Mouse (Mus musculus) retina, postnatal 1 day (tissue): ENCODE measurements at regions not wholly inside any gene's neighbourhood (a gene's known extent, or its start where the extent isn't known, plus 50 kb on each side); places are given as distances from the start of the nearest gene placed in this dataset.

ENCODE experiments used
- DNase-seq: peaks from one replicate; pipeline ENCODE4 v3.0.0-alpha.2; 2012

GRCm38 (mm10) chr2:128502676-128503075, 88.3 kb upstream of the Spdye4c start:
- DNase-seq = no peak

- DNase-seq = no peak
These were observed 87.7 kb upstream of the Spdye4c start for GRCm38 (mm10) chr2:128503136-128503935.

- no peak for DNase-seq
These were observed 83.3 kb upstream of the Spdye4c start for GRCm38 (mm10) chr2:128507591-128508243.

- no peak for DNase-seq
These were observed 82.8 kb upstream of the Spdye4c start for GRCm38 (mm10) chr2:128508244-128508605.

- DNase-seq = no peak
These were observed 79.7 kb upstream of the Spdye4c start for GRCm38 (mm10) chr2:128511291-128511690.

- no peak for DNase-seq
These were observed 78.2 kb upstream of the Spdye4c start for GRCm38 (mm10) chr2:128512852-128513251.

- DNase-seq = no peak
These were observed 76.3 kb upstream of the Spdye4c start for GRCm38 (mm10) chr2:128514463-128515290.

- DNase-seq = no peak
These were observed 75.3 kb upstream of the Spdye4c start for GRCm38 (mm10) chr2:128515701-128516100.

GRCm38 (mm10) chr2:128516694-128517093, 74.3 kb upstream of the Spdye4c start:
- DNase-seq = no peak

GRCm38 (mm10) chr2:128518142-128518541, 72.9 kb upstream of the Spdye4c start:
- DNase-seq = no peak

GRCm38 (mm10) chr2:128521701-128522443, 69.1 kb upstream of the Spdye4c start:
- DNase-seq = no peak

- no peak for DNase-seq
These were observed 67.4 kb upstream of the Spdye4c start for GRCm38 (mm10) chr2:128523425-128524108.

GRCm38 (mm10) chr2:128526100-128526499, 64.9 kb upstream of the Spdye4c start:
- no peak for DNase-seq

GRCm38 (mm10) chr2:128526883-128527344, 64.1 kb upstream of the Spdye4c start:
- no peak for DNase-seq

- no peak for DNase-seq
These were observed 54.7 kb upstream of the Spdye4c start for GRCm38 (mm10) chr2:128536294-128536693.

GRCm38 (mm10) chr2:128537425-128537824, 53.6 kb upstream of the Spdye4c start:
- DNase-seq = no peak

GRCm38 (mm10) chr2:128538736-128539135, 52.3 kb upstream of the Spdye4c start:
- DNase-seq = no peak
